Mouse (Mus musculus): Measurements from ENCODE around the gene Nosip.

Gene Nosip

GRCm38 (mm10) chr7:45027761-45028160 lies 34.5 kb upstream of the Nosip start:
- no peak for TF ChIP-seq GATA4 (IDR thresholded peaks at IDR 0.05; ENCODE audit: insufficient replicate concordance, low read length)

DNA sequence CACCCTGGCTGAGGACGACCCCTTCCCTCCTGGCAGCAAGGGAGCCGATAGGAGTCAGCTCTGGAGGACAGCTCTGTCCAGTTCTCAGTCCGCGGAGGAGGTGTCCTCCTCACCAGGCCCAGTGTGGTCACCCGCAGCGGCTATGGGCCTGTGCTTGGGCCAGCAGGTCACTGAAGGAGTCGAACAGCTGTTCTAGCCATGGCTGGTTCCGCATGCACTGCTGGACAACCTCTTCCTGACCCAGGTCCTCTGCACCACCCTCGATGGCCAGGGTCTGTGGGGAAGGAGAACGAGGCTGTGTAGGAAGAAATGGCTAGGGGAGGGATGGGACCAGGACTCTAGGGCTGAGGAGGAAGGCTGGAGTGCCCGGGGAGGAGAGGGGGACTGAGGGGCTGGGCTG lies 33.9 kb upstream of the Nosip start:
- TF ChIP-seq GATA4 (IDR thresholded peaks at IDR 0.05; ENCODE audit: insufficient replicate concordance, low read length): no peak

GRCm38 (mm10) chr7:45029995-45030394 lies 32.2 kb upstream of the Nosip start:
- no peak for TF ChIP-seq GATA4 (IDR thresholded peaks at IDR 0.05; ENCODE audit: insufficient replicate concordance, low read length)

- no peak for TF ChIP-seq GATA4 (IDR thresholded peaks at IDR 0.05; ENCODE audit: insufficient replicate concordance, low read length)
Observed at GRCm38 (mm10) chr7:45030857-45031256, 31.4 kb upstream of the Nosip start.

DNA sequence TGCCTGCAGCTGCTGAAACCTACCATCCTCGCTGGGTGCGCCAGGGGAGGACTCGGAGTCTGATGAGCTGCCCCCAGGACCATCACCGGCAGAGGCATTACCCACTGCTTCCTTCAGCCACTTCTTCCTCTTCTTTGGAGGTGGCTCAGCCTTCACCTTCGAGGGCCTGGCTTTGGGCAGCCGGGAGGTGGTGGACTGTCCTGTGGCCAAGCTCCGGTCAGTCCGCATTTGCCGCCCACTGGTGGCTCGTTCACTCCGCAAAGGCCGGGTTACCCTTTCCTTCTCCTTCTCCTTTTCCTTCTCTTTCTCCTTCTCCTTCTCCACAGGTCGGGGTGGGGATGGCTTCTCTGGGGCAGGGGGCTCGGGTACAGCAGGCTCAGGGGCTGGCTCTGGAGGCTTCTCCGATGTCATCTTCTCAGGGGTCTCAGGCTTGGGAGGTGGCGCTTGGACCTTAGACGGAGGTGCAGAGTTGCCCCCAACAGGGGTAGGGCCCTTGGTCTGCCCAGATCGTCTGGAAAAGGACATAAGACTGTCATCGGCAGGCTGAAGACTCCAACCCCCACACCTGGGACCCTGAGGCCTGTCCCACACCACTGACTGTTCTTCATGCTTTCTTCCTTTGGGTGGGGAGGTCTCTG lies 28.4 kb upstream of the Nosip start:
- TF ChIP-seq GATA4 (IDR thresholded peaks at IDR 0.05; ENCODE audit: insufficient replicate concordance, low read length): no peak

DNA sequence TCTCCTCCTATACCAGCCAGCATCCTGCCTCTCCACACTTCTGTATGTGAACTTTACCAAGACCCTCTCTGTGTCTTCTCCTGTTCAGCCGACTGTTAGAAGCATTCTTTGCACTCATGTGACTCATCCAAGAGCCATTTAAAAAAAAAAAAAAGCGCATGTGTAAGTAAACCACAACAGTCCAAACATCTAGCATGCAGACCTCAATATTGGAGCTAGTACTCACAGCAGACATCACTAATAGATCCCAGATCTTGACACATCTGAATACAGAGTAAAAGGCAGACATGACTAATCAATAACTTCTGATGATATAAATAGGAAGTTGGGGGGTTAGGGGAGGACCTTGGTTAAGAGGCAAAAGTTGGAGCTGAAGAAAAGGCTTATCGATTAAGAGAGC lies 26.6 kb upstream of the Nosip start:
- no peak for TF ChIP-seq GATA4 (IDR thresholded peaks at IDR 0.05; ENCODE audit: insufficient replicate concordance, low read length)

GRCm38 (mm10) chr7:45036702-45037101 lies 25.5 kb upstream of the Nosip start:
- TF ChIP-seq GATA4 (IDR thresholded peaks at IDR 0.05; ENCODE audit: insufficient replicate concordance, low read length): no peak

DNA sequence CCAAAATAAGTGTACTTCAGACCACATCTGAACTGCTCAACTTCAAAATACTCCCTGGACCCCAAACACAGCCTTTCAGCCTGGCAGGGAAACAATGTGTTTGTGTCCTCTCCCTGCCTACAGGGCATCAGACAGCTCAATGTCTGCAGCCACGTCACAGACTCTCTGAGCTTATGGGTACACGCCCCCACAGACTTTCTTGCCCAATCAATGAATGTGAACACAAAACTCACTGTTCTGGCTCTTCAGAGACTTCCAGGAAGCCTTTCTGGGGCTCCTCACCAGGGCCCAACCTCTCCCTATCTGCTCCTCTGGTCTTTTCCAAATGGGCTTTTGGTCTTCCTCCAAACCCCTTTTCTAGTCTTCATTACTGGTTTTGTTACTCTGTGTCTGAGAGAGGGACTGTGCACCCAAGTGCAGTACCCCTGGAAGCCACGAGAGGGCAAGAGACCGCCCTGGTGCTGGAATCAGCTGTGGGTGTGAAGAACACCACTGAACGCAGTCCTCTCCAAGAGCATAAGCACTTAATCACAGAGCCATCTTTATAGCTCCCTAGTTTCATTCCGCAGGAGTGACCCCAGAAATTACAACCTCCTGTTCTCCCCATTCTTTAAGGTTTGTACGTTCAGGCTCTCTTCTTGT lies 24.4 kb upstream of the Nosip start:
- no peak for TF ChIP-seq GATA4 (IDR thresholded peaks at IDR 0.05; ENCODE audit: insufficient replicate concordance, low read length)

GRCm38 (mm10) chr7:45038411-45038810 lies 23.8 kb upstream of the Nosip start:
- TF ChIP-seq GATA4 (IDR thresholded peaks at IDR 0.05; ENCODE audit: insufficient replicate concordance, low read length): no peak

GRCm38 (mm10) chr7:45040851-45041250 lies 21.4 kb upstream of the Nosip start:
- TF ChIP-seq GATA4 (IDR thresholded peaks at IDR 0.05; ENCODE audit: insufficient replicate concordance, low read length): no peak

DNA sequence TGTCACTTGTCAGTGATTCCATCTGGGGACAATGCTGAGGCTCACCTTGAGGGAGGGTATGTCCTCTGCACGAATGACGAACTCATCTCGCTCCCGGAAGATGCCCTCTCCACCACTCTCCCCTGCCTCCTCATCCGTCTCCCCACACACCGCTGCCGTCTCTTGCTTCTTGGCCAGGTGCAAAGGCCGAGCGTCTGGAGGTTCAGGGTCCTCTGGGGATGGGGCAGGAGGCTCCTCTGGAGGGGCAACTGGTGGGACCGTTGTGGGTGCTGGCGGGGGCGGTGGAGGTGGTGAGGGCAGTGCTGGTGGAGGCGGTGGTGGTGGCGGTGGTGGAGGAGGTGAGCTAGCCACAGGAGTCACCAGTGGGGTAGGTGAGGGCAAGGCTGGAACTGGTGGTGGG lies 18.9 kb upstream of the Nosip start:
- TF ChIP-seq GATA4 (IDR thresholded peaks at IDR 0.05; ENCODE audit: insufficient replicate concordance, low read length): no peak

- no peak for TF ChIP-seq GATA4 (IDR thresholded peaks at IDR 0.05; ENCODE audit: insufficient replicate concordance, low read length)
Observed at GRCm38 (mm10) chr7:45045741-45046140, 16.5 kb upstream of the Nosip start.

DNA sequence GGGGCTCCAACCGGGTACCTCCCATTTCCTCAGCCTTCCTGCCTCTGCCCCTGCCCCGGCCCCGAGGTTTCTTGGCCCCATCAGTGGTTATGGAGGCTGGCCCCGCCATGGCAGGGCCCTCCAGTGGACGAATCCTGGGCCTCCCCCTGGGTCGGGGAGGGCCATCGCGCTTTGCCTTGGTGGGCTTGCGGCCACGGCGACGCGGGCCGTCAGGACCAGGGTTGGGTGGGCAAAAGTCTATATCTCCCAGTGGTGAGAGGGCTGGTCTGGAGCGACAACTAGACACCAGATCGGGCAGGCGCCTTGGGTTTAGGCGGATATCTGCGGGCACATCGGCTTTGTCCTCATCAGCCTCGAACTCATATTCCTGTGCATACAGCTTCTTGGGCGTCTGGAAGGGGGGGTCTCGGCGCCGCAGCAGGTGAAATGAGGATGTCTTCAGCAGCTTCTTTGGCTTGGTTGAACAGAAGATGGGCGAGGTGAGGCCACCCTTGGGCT lies 15.3 kb upstream of the Nosip start:
- no peak for TF ChIP-seq GATA4 (IDR thresholded peaks at IDR 0.05; ENCODE audit: insufficient replicate concordance, low read length)

- TF ChIP-seq GATA4 (IDR thresholded peaks at IDR 0.05; ENCODE audit: insufficient replicate concordance, low read length): no peak
Observed at GRCm38 (mm10) chr7:45047491-45047890, 14.7 kb upstream of the Nosip start.

DNA sequence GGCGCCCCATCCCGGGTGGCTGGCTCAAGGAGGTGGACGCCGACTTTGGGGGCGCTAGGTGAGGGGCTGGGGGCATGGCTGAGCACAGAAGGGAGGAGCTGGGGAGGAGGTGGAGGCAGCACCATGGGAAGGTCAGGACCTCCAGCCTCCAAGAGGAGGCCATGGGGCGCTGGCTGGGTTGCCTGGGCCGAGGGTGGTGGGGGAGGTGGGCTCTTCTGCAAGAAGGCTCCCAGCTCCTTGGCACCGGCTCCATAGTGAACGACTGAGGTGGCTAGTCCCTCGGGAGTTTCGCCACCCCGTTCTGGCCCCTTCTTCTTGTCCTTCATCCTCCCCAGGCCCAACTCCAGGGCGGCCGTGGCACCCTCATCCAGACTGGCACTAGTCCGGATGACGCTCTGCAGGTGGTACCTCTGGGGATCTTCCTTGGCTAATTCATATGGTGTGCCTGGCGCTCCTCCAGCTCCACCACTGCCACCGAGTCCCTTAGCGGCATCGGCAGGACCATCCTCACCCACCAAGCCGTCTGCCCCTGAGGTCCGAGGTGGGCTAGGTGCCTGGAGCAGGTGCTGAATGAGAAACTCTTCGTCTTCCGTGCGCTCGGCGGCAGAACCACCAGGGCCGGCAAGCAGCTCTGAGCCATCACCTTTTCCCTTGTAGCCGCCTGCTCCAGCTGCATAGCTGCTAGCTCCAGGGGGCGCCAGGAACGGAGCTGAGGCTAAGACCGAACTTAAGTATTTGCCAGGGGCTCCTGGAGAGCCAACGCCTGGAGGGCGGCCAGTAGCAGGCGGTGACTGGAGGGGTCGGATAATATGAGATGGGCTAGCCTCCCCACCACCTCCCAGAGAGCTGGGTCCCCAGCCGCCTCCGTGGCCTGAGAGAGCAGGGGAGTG lies 14.0 kb upstream of the Nosip start:
- TF ChIP-seq GATA4 (IDR thresholded peaks at IDR 0.05; ENCODE audit: insufficient replicate concordance, low read length): no peak
